Mouse (Mus musculus): ENCODE data around the gene Foxj3.

DNA sequence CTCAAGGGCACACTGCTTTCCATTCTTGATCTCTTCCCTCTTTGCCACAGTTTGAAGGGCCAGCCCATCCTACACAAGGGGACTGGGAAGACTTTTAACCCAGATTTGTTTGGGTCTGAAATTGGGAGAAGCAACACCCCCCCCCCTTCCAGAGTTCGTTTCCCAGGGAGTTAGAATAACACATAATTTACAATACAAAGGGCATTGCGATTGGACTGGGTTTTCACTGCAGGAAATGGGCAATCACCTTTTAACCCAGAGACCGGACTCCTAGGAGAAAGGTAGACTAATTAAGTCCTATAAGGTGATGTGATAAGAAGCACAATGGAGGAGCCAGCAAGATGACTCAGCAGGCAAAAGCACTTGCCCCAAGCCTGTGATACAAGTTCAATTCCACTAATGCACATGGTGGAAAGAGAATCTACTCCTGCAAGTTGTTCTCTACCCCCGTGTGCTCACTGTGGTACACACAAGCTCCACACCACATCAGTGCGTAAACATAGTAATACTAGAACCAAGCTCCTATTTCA lies 38.4 kb upstream of the Foxj3 start:
- TF ChIP-seq CTCF (IDR thresholded peaks at IDR 0.05; ENCODE audit: borderline replicate concordance, insufficient read depth, low read length) (no peak), POLR2A (IDR thresholded peaks at IDR 0.05; ENCODE audit: low read depth, low read length) (no peak)
